Mouse (Mus musculus) midbrain, embryonic 12.5 days (tissue): ENCODE data around the gene Rnf208. TPM values are rescaled to one million over a fixed set of nuclear protein-coding genes. Genes with fewer than 3 reads are reported as not detected.
"Not testable (repeated sequence)": the region's sequence is repeated elsewhere in the genome, so short reads cannot be mapped to it uniquely, and the experiment has no call there.

Experiments used
- ATAC-seq: fragments of 200-750 bp; cut with Nextera tagmentation; 2 replicates; pipeline ENCODE4 v1.8.0; 2017; ENCODE audit warnings: low read depth, moderate TSS enrichment, moderate library complexity; ENCODE audit not compliant: low FRiP score
- H3K27ac ChIP-seq: fragments of 300-500 bp; sonication (generic); replicated peaks from 2 replicates; pipeline ENCODE4 v1.5.1; 2016; ENCODE audit warnings: mild to moderate bottlenecking
- H3K27me3 ChIP-seq: fragments of 300-500 bp; sonication (generic); 2 replicates; pipeline ENCODE4 v1.6.1; 2016; ENCODE audit warnings: mild to moderate bottlenecking
- H3K36me3 ChIP-seq: fragments of 300-500 bp; sonication (generic); 2 replicates; pipeline ENCODE4 v1.6.1; 2016
- H3K4me1 ChIP-seq: fragments of 300-500 bp; sonication (generic); 2 replicates; pipeline ENCODE4 v1.6.1; 2016
- H3K4me2 ChIP-seq: fragments of 300-500 bp; sonication (generic); replicated peaks from 2 replicates; pipeline ENCODE4 v1.6.1; 2016; ENCODE audit warnings: mild to moderate bottlenecking, moderate library complexity
- H3K4me3 ChIP-seq: fragments of 300-500 bp; sonication (generic); 2 replicates; pipeline ENCODE4 v1.5.1; 2016; ENCODE audit warnings: mild to moderate bottlenecking
- H3K9ac ChIP-seq: fragments of 300-500 bp; sonication (generic); replicated peaks from 2 replicates; pipeline ENCODE4 v1.6.1; 2016; ENCODE audit warnings: mild to moderate bottlenecking, moderate library complexity
- H3K9me3 ChIP-seq: fragments of 300-500 bp; sonication (generic); 2 replicates; pipeline ENCODE4 v1.6.1; 2016; ENCODE audit warnings: mild to moderate bottlenecking
- whole genome bisulfite sequencing: fragments of 180-500 bp; shearing (Covaris S2); methylation state at CpG from one replicate; pipeline ENCODE4 v1.1.7; 2016; 5-methylcytosine and 5-hydroxymethylcytosine counted together
- polyA plus RNA-seq: library from polyadenylated mRNA; unstranded; fragments of >200 nt; fragmentation: Nextera tagmentation; extraction: Ambion mirVana; gene quantifications from 2 replicates; pipeline ENCODE4 v1.2.1, GENCODE M21; 2016

Rnf208 gene
- polyA plus RNA-seq, 1 experiment from 2014 or later = 31.9 TPM

- 85% methylated on average over 5 of the region's 5 CpGs for WGBS
- not testable (repeated sequence) for H3K36me3 ChIP-seq, H3K27me3 ChIP-seq, H3K9me3 ChIP-seq, H3K4me2 ChIP-seq, H3K4me3 ChIP-seq, H3K9ac ChIP-seq, H3K27ac ChIP-seq, ATAC-seq
- H3K4me1 ChIP-seq = peaks cover 21% of the 10 kb centered on the region
These were observed 15.2 kb downstream of the Rnf208 start for GRCm38 (mm10) chr2:25257250-25257649.

- 44% methylated on average over 2 of the region's 2 CpGs for WGBS
- H3K4me3 ChIP-seq = no peak overlapping the region
- peaks cover 12% of the 10 kb centered on the region for H3K27me3 ChIP-seq
- H3K27ac ChIP-seq = no peak overlapping the region
- H3K4me1 ChIP-seq = peaks cover 32% of the 10 kb centered on the region
- no peak overlapping the region for H3K4me2 ChIP-seq
- no peak overlapping the region for H3K9ac ChIP-seq
- no peaks in the 10 kb centered on the region for H3K9me3 ChIP-seq
- no peak for ATAC-seq
- no peaks in the 10 kb centered on the region for H3K36me3 ChIP-seq
These were observed 16.8 kb downstream of the Rnf208 start for GRCm38 (mm10) chr2:25258887-25259286.

- H3K27ac ChIP-seq = peak overlapping the region; percentile 52; the same call in 1 of the 2 replicates
- WGBS = 45% methylated on average over 12 of the region's 12 CpGs
- ATAC-seq = no peak
These were observed 19.8 kb downstream of the Rnf208 start for GRCm38 (mm10) chr2:25261870-25262269.

GRCm38 (mm10) chr2:25262291-25262767 is 20.3 kb downstream of the Rnf208 start, which contains the start of gene Tprn:
Tprn (plus strand) TSS chr2:25262618.
- peak within 1 kb of the TSS; percentile 66 for H3K9ac ChIP-seq
- peaks cover 48% of the 10 kb centered on the region for H3K4me1 ChIP-seq
- peak; percentile 99 for ATAC-seq
- peaks cover 30% of the 10 kb centered on the region for H3K27me3 ChIP-seq
- H3K27ac ChIP-seq = peak within 1 kb of the TSS; percentile 56
- no peaks in the 10 kb centered on the region for H3K9me3 ChIP-seq
- H3K36me3 ChIP-seq = no peaks in the 10 kb centered on the region
- under 1% methylated on average over 39 of the region's 39 CpGs for WGBS
- peak within 1 kb of the TSS; percentile 99 for H3K4me2 ChIP-seq
- peak within 1 kb of the TSS; percentile 82 for H3K4me3 ChIP-seq

More at GRCm38 (mm10) chr2:25261870-25262269, 19.8 kb downstream of the Rnf208 start:
- H3K4me1 ChIP-seq = peaks cover 43% of the 10 kb centered on the region
- H3K36me3 ChIP-seq = no peaks in the 10 kb centered on the region
- peak overlapping the region; percentile 38; the same call in 1 of the 2 replicates for H3K9ac ChIP-seq
- no peaks in the 10 kb centered on the region for H3K9me3 ChIP-seq
- peak overlapping the region; percentile 99 for H3K4me2 ChIP-seq
- H3K27me3 ChIP-seq = peaks cover 30% of the 10 kb centered on the region
- H3K4me3 ChIP-seq = peak overlapping the region; percentile 82

- peaks cover under 1% of the 10 kb centered on the region; the same call in 1 of the 2 replicates for H3K36me3 ChIP-seq
- WGBS = 1% methylated on average over 72 of the region's 82 CpGs
- peak overlapping the region; percentile 82 for H3K4me3 ChIP-seq
- peak overlapping the region; percentile 66 for H3K9ac ChIP-seq
- H3K4me1 ChIP-seq = peaks cover 53% of the 10 kb centered on the region
- no peaks in the 10 kb centered on the region for H3K9me3 ChIP-seq
- peak overlapping the region; percentile 56; the same call in 1 of the 2 replicates for H3K27ac ChIP-seq
- H3K4me2 ChIP-seq = peak overlapping the region; percentile 99
- peaks cover 30% of the 10 kb centered on the region for H3K27me3 ChIP-seq
- ATAC-seq = no peak
These were observed 21.0 kb downstream of the Rnf208 start for GRCm38 (mm10) chr2:25262795-25263622.

GRCm38 (mm10) chr2:25263623-25264285 is 21.7 kb downstream of the Rnf208 start:
- peaks cover 30% of the 10 kb centered on the region for H3K27me3 ChIP-seq
- no peak overlapping the region for H3K27ac ChIP-seq
- H3K9ac ChIP-seq = peak overlapping the region; percentile 66
- H3K4me3 ChIP-seq = peak overlapping the region; percentile 82
- ATAC-seq = no peak
- WGBS = 18% methylated on average over 12 of the region's 12 CpGs
- no peaks in the 10 kb centered on the region for H3K9me3 ChIP-seq
- H3K4me2 ChIP-seq = peak overlapping the region; percentile 99
- H3K4me1 ChIP-seq = peaks cover 54% of the 10 kb centered on the region
- H3K36me3 ChIP-seq = peaks cover 7% of the 10 kb centered on the region; the same call in 1 of the 2 replicates

- Histone ChIP-seq H3K27ac (no peak overlapping the region), H3K4me1 (peaks cover 54% of the 10 kb centered on the region), H3K9me3 (no peaks in the 10 kb centered on the region), H3K4me2 (peak overlapping the region; percentile 99; the same call in 1 of the 2 replicates), H3K36me3 (peaks cover 13% of the 10 kb centered on the region; the same call in 1 of the 2 replicates), H3K9ac (peak overlapping the region; percentile 66), H3K4me3 (peak overlapping the region; percentile 82; the same call in 1 of the 2 replicates), H3K27me3 (peaks cover 30% of the 10 kb centered on the region)
- no peak for ATAC-seq
- 76% methylated on average over 5 of the region's 5 CpGs for WGBS
These were observed 22.2 kb downstream of the Rnf208 start for GRCm38 (mm10) chr2:25264286-25264660.

GRCm38 (mm10) chr2:25264851-25265250 is 22.8 kb downstream of the Rnf208 start:
- H3K27ac ChIP-seq = no peak overlapping the region
- no peak for ATAC-seq
- H3K9ac ChIP-seq = 0 out of 2 replicates have a peak overlapping the region, but pooled peaks have one; percentile 24
- H3K27me3 ChIP-seq = peaks cover 30% of the 10 kb centered on the region
- peaks cover 54% of the 10 kb centered on the region for H3K4me1 ChIP-seq
- no peaks in the 10 kb centered on the region for H3K9me3 ChIP-seq
- H3K36me3 ChIP-seq = peaks cover 16% of the 10 kb centered on the region; the same call in 1 of the 2 replicates
- 0 out of 2 replicates have a peak overlapping the region, but pooled peaks have one; percentile 99 for H3K4me2 ChIP-seq
- no peak overlapping the region for H3K4me3 ChIP-seq
- 82% methylated on average over 3 of the region's 3 CpGs for WGBS

GRCm38 (mm10) chr2:25265897-25266656 is 24.0 kb downstream of the Rnf208 start:
- H3K36me3 ChIP-seq = peaks cover 16% of the 10 kb centered on the region; the same call in 1 of the 2 replicates
- no peaks in the 10 kb centered on the region for H3K9me3 ChIP-seq
- WGBS = 64% methylated on average over 6 of the region's 6 CpGs
- H3K9ac ChIP-seq = no peak overlapping the region
- H3K4me3 ChIP-seq = peak overlapping the region; percentile 4; the same call in 1 of the 2 replicates
- H3K27ac ChIP-seq = no peak overlapping the region
- peak overlapping the region; percentile 21; the same call in 1 of the 2 replicates for H3K4me2 ChIP-seq
- peaks cover 30% of the 10 kb centered on the region for H3K27me3 ChIP-seq
- ATAC-seq = no peak
- peaks cover 61% of the 10 kb centered on the region for H3K4me1 ChIP-seq

- no peak overlapping the region for H3K27ac ChIP-seq
- peaks cover 16% of the 10 kb centered on the region; the same call in 1 of the 2 replicates for H3K36me3 ChIP-seq
- peak overlapping the region; percentile 21; the same call in 1 of the 2 replicates for H3K4me2 ChIP-seq
- WGBS = 55% methylated on average over 2 of the region's 2 CpGs
- H3K4me3 ChIP-seq = no peak overlapping the region
- H3K4me1 ChIP-seq = peaks cover 66% of the 10 kb centered on the region
- H3K9me3 ChIP-seq = no peaks in the 10 kb centered on the region
- peaks cover 30% of the 10 kb centered on the region for H3K27me3 ChIP-seq
- peak overlapping the region; percentile 31; the same call in 1 of the 2 replicates for H3K9ac ChIP-seq
- ATAC-seq = no peak
These were observed 24.7 kb downstream of the Rnf208 start for GRCm38 (mm10) chr2:25266720-25267119.

- ATAC-seq = no peak
- Histone ChIP-seq H3K4me3 (no peak overlapping the region), H3K36me3 (peaks cover 16% of the 10 kb centered on the region; the same call in 1 of the 2 replicates), H3K4me2 (no peak overlapping the region), H3K27me3 (peaks cover 30% of the 10 kb centered on the region), H3K4me1 (peaks cover 63% of the 10 kb centered on the region), H3K9ac (0 out of 2 replicates have a peak overlapping the region, but pooled peaks have one; percentile 31), H3K27ac (no peak overlapping the region), H3K9me3 (no peaks in the 10 kb centered on the region)
These were observed 25.2 kb downstream of the Rnf208 start for GRCm38 (mm10) chr2:25267241-25267640.
